Mouse (Mus musculus) midbrain, embryonic 14.5 days (tissue): ENCODE data around the gene Clcnkb. TPM values are rescaled to one million over a fixed set of nuclear protein-coding genes. Genes with fewer than 3 reads are reported as not detected.

ENCODE experiments used
- ATAC-seq: fragments of 200-750 bp; cut with Nextera tagmentation; 2 replicates; pipeline ENCODE4 v1.8.0; 2017; ENCODE audit warnings: moderate number of reproducible peaks, moderate library complexity; ENCODE audit not compliant: low FRiP score, low TSS enrichment
- DNase-seq: peaks from one replicate; pipeline ENCODE4 v3.0.0-alpha.2; 2015
- H3K27ac ChIP-seq: fragments of 300-500 bp; sonication (generic); replicated peaks from 2 replicates; pipeline ENCODE4 v1.5.1; 2014; ENCODE audit warnings: mild to moderate bottlenecking, low read depth, low read length, moderate library complexity
- H3K27me3 ChIP-seq: fragments of 300-500 bp; sonication (generic); 2 replicates; pipeline ENCODE4 v1.6.1; 2014; ENCODE audit warnings: low read length, control low read depth, mixed read lengths; ENCODE audit not compliant: control insufficient read depth, insufficient read depth
- H3K36me3 ChIP-seq: fragments of 300-500 bp; sonication (generic); 2 replicates; pipeline ENCODE4 v1.6.1; 2014; ENCODE audit warnings: low read length, control low read depth; ENCODE audit not compliant: control insufficient read depth, insufficient read depth
- H3K4me1 ChIP-seq: fragments of 300-500 bp; sonication (generic); 2 replicates; pipeline ENCODE4 v1.6.1; 2014; ENCODE audit warnings: mild to moderate bottlenecking, antibody characterized with exemption, low read length, control low read depth; ENCODE audit not compliant: control insufficient read depth, insufficient read depth
- H3K4me2 ChIP-seq: fragments of 300-500 bp; sonication (generic); 2 replicates; pipeline ENCODE4 v1.6.1; 2014; ENCODE audit warnings: mild to moderate bottlenecking, low read length, moderate library complexity
- H3K4me3 ChIP-seq: fragments of 300-500 bp; sonication (generic); replicated peaks from 2 replicates; pipeline ENCODE4 v1.5.1; 2014; ENCODE audit warnings: low read depth, low read length
- H3K9ac ChIP-seq: fragments of 300-500 bp; sonication (generic); replicated peaks from 2 replicates; pipeline ENCODE4 v1.6.1; 2014; ENCODE audit warnings: mild to moderate bottlenecking, low read length, moderate library complexity
- H3K9me3 ChIP-seq: fragments of 300-500 bp; sonication (generic); 2 replicates; pipeline ENCODE4 v1.6.1; 2016; ENCODE audit warnings: low read length, control low read depth, mixed read lengths; ENCODE audit not compliant: control insufficient read depth
- WGBS: fragments of 180-500 bp; shearing (Covaris S2); extraction: QIAGEN DNeasy Blood & Tissue Kit; methylation state at CpG from one replicate; pipeline ENCODE4 v1.1.7; 2014; 5-methylcytosine and 5-hydroxymethylcytosine counted together
- polyA plus RNA-seq: library from polyadenylated mRNA; unstranded; fragments of >200 nt; fragmentation: Nextera tagmentation; extraction: Ambion mirVana; gene quantifications from 2 replicates; pipeline ENCODE4 v1.2.1, GENCODE M21; 2014

Gene Clcnkb
- polyA plus RNA-seq, 1 experiment from 2014 or later, result not detected

- ATAC-seq (no peak), DNase-seq (no peak)
- H3K36me3 ChIP-seq, result peaks cover 30% of the 10 kb centered on the region
- WGBS, result 92% methylated on average over 14 of the region's 14 CpGs
- H3K4me3 ChIP-seq, result no peak overlapping the region
- H3K27ac ChIP-seq, result no peak overlapping the region
- H3K4me2 ChIP-seq, result no peak overlapping the region
- no peak overlapping the region for H3K9ac ChIP-seq
- 0 out of 2 replicates have a peak, but pooled peaks cover 3% of the 10 kb centered on the region for H3K4me1 ChIP-seq
- no peaks in the 10 kb centered on the region for H3K27me3 ChIP-seq
- no peaks in the 10 kb centered on the region for H3K9me3 ChIP-seq
These were observed 40.6 kb upstream of the Clcnkb start for GRCm38 (mm10) chr4:141456193-141456938.

DNA sequence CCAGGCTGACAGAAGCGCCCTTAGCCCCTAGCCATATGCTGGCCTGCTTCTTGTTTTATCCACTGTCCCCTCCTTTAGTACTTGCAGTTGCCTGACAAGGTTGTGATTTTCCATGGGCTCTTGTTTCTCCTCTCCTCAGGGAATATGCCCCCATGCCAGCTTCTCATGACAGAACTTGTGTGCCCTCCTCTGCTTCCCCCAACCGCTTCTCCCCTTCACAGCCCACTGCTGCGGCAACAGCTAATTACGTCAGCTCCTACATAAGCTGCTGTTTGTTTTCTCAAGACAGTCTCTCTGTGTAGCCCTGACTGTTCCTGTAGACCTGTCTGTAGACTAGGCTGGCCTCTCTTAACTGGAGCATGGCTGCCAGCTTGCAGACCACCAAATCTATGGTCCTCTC, 39.7 kb upstream of the Clcnkb start:
- no peak overlapping the region for H3K27ac ChIP-seq
- WGBS, result 86% methylated on average over 4 of the region's 4 CpGs
- no peaks in the 10 kb centered on the region for H3K27me3 ChIP-seq
- no peaks in the 10 kb centered on the region for H3K4me1 ChIP-seq
- no peak for ATAC-seq
- peaks cover 33% of the 10 kb centered on the region for H3K36me3 ChIP-seq
- H3K9me3 ChIP-seq, result no peaks in the 10 kb centered on the region
- no peak overlapping the region for H3K9ac ChIP-seq
- DNase-seq, result no peak
- H3K4me3 ChIP-seq, result no peak overlapping the region
- no peak overlapping the region for H3K4me2 ChIP-seq

DNA sequence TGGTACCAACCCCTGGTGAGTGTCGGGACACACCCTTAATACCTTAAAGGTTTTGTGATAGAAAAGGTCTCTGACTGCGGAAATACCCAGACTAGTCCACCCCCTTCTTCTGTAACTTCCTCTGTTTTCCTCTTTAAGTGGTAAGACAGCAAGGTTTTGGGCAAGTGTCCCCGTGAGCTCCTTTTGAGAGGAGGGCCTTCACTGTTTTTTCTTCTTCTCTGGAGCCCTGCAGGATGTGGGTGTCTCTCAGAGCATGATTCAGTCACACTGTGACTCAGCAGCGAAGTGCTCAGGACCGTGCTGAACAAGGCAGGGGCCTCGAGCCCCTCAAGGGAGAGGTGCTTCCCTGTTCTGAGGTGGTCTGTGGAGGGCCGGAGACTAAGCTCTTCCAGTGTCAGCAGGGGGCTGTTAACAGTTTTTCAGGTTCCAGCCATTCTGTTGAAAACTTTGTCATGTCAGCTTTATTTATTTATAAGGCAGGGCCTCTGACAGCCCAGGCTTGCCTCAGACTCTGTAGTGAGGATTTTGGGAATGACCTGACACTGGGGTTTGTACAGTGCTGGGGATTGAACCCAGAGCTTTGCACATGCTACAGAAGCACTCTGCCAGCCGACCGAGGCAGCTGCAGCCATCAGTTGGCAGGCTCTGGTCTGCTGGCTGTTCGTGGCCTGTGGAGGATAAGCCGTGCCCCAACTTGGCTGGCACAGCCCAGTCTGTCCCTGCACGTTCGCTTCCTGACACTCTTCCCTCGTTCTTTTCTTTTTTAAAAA, 39.0 kb upstream of the Clcnkb start:
- no peak overlapping the region for H3K27ac ChIP-seq
- ATAC-seq (no peak), DNase-seq (no peak)
- H3K4me3 ChIP-seq, result no peak overlapping the region
- WGBS, result 86% methylated on average over 14 of the region's 14 CpGs
- H3K4me2 ChIP-seq, result no peak overlapping the region
- no peaks in the 10 kb centered on the region for H3K27me3 ChIP-seq
- H3K9me3 ChIP-seq, result no peaks in the 10 kb centered on the region
- no peaks in the 10 kb centered on the region for H3K4me1 ChIP-seq
- no peak overlapping the region for H3K9ac ChIP-seq
- H3K36me3 ChIP-seq, result peaks cover 38% of the 10 kb centered on the region

DNA sequence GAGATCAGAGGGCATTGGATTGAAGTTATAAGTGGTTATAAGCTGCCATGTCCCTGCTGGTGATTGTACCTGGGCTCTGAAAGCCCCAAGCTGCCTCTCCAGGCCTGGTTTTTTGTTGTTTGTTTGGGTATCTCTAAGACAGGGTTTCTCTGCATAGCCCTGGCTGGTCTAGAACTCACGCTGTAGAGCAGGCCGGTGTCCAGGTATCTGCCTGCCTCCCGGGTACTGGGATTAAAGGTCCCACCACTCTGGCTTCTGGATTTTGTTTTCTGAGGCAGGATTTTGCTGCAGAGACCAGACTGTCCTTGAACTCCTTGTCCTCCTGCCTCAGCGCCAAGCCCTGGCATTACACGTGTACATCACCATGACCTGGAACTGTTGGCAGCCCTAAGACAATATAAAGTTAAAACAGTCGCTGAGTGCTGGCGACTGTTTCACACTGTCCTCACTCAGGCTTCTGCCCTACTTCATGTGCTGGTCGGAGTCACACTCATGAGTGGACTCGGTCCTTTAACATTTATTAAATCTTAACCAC, 36.2 kb upstream of the Clcnkb start:
- Histone ChIP-seq H3K27me3 (no peaks in the 10 kb centered on the region), H3K4me3 (no peak overlapping the region), H3K27ac (no peak overlapping the region), H3K36me3 (peaks cover 66% of the 10 kb centered on the region), H3K4me1 (no peaks in the 10 kb centered on the region), H3K9ac (no peak overlapping the region), H3K4me2 (no peak overlapping the region), H3K9me3 (no peaks in the 10 kb centered on the region)
- no peak for DNase-seq
- WGBS, result 96% methylated on average over 9 of the region's 9 CpGs
- ATAC-seq, result no peak

GRCm38 (mm10) chr4:141451251-141451650, 35.4 kb upstream of the Clcnkb start:
- H3K36me3 ChIP-seq, result peaks cover 67% of the 10 kb centered on the region
- 92% methylated on average over 2 of the region's 2 CpGs for WGBS
- no peaks in the 10 kb centered on the region for H3K9me3 ChIP-seq
- H3K9ac ChIP-seq, result no peak overlapping the region
- no peak for ATAC-seq
- H3K4me2 ChIP-seq, result no peak overlapping the region
- no peaks in the 10 kb centered on the region for H3K4me1 ChIP-seq
- no peak overlapping the region for H3K4me3 ChIP-seq
- no peaks in the 10 kb centered on the region for H3K27me3 ChIP-seq
- H3K27ac ChIP-seq, result no peak overlapping the region
- DNase-seq, result no peak

GRCm38 (mm10) chr4:141446211-141446610, 30.4 kb upstream of the Clcnkb start:
- Histone ChIP-seq H3K36me3 (peaks cover 41% of the 10 kb centered on the region), H3K9me3 (no peaks in the 10 kb centered on the region), H3K27me3 (no peaks in the 10 kb centered on the region), H3K4me3 (no peak overlapping the region), H3K9ac (no peak overlapping the region), H3K4me2 (no peak overlapping the region), H3K27ac (no peak overlapping the region), H3K4me1 (peaks cover 9% of the 10 kb centered on the region)
- DNase-seq, result no peak
- WGBS, result 79% methylated on average over 7 of the region's 7 CpGs
- ATAC-seq, result no peak

DNA sequence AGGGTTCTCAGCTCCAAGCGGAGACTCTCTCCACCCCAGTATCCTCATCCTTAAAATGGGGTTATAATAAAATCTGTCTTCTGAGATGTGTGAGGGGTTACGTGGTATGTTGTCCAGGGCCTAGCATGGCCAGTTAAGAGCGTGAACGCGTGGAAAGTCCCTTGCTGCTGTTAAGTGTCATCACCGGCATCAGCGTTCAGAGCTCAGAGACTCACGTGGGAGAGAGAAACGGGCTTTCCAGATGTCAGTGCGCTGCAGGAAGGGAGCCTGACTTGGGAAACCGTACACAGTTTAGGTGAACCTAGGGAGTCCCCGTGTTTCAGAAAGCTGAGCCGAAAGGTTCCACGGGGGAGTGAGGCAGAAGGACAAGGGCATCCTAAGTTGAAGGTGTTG, 29.5 kb upstream of the Clcnkb start:
- Histone ChIP-seq H3K9me3 (no peaks in the 10 kb centered on the region), H3K4me2 (peak overlapping the region; percentile 65), H3K27me3 (no peaks in the 10 kb centered on the region), H3K36me3 (peaks cover 35% of the 10 kb centered on the region), H3K27ac (peak overlapping the region; percentile 83; the same call in 1 of the 2 replicates), H3K4me3 (peak overlapping the region; percentile 98), H3K9ac (peak overlapping the region; percentile 98), H3K4me1 (peaks cover 9% of the 10 kb centered on the region)
- no peak for DNase-seq
- no peak; the same call in 1 of the 2 replicates for ATAC-seq
- WGBS, result 19% methylated on average over 14 of the region's 14 CpGs

GRCm38 (mm10) chr4:141444451-141445327, 28.9 kb upstream of the Clcnkb start, which contains the start of gene Zbtb17:
Gene Zbtb17 (plus strand): TSS chr4:141444654.
- H3K9me3 ChIP-seq, result no peaks in the 10 kb centered on the region
- H3K4me1 ChIP-seq, result peaks cover 9% of the 10 kb centered on the region
- H3K27me3 ChIP-seq, result no peaks in the 10 kb centered on the region
- DNase-seq (peak; percentile 97), ATAC-seq (peak; percentile 92)
- peak within 1 kb of the TSS; percentile 65 for H3K4me2 ChIP-seq
- peak within 1 kb of the TSS; percentile 98 for H3K4me3 ChIP-seq
- WGBS, result 1% methylated on average over 69 of the region's 102 CpGs
- H3K27ac ChIP-seq, result peak within 1 kb of the TSS; percentile 83
- H3K9ac ChIP-seq, result peak within 1 kb of the TSS; percentile 98
- H3K36me3 ChIP-seq, result peaks cover 32% of the 10 kb centered on the region
